Mouse (Mus musculus) midbrain, embryonic 11.5 days (tissue): ENCODE measurements around the gene Metap2. TPM values are rescaled to one million over a fixed set of nuclear protein-coding genes. Genes with fewer than 3 reads are reported as not detected.

Source experiments
- ATAC-seq: fragments of 200-750 bp; cut with Nextera tagmentation; 2 replicates; pipeline ENCODE4 v1.8.0; 2017; ENCODE audit warnings: moderate TSS enrichment, moderate library complexity; ENCODE audit not compliant: low FRiP score
- DNase-seq: peaks from one replicate; pipeline ENCODE4 v3.0.0; 2015; ENCODE audit warnings: low spot score; ENCODE audit errors: missing footprints
- H3K27ac ChIP-seq: fragments of 300-500 bp; sonication (generic); 2 replicates; pipeline ENCODE4 v1.5.1; 2014; ENCODE audit warnings: low read depth, low read length
- H3K27me3 ChIP-seq: fragments of 300-500 bp; sonication (generic); 2 replicates; pipeline ENCODE4 v1.6.1; 2014; ENCODE audit warnings: mild to moderate bottlenecking, low read length, moderate library complexity, mixed read lengths; ENCODE audit not compliant: control insufficient read depth, insufficient read depth
- H3K36me3 ChIP-seq: fragments of 300-500 bp; sonication (generic); 2 replicates; pipeline ENCODE4 v1.6.1; 2014; ENCODE audit warnings: mild to moderate bottlenecking, low read length, moderate library complexity, mixed read lengths; ENCODE audit not compliant: control insufficient read depth, insufficient read depth
- H3K4me1 ChIP-seq: fragments of 300-500 bp; sonication (generic); 2 replicates; pipeline ENCODE4 v1.6.1; 2014; ENCODE audit warnings: low read length; ENCODE audit not compliant: control insufficient read depth, insufficient read depth
- H3K4me2 ChIP-seq: fragments of 300-500 bp; sonication (generic); 2 replicates; pipeline ENCODE4 v1.6.1; 2014; ENCODE audit warnings: mild to moderate bottlenecking, moderate library complexity
- H3K4me3 ChIP-seq: fragments of 300-500 bp; sonication (generic); 2 replicates; pipeline ENCODE4 v1.5.1; 2014; ENCODE audit warnings: low read depth, low read length
- H3K9ac ChIP-seq: fragments of 300-500 bp; sonication (generic); 2 replicates; pipeline ENCODE4 v1.6.1; 2014; ENCODE audit warnings: low read length
- H3K9me3 ChIP-seq: fragments of 300-500 bp; sonication (generic); 2 replicates; pipeline ENCODE4 v1.6.1; 2016; ENCODE audit warnings: low read length; ENCODE audit not compliant: control insufficient read depth
- WGBS: fragments of 180-500 bp; shearing (Covaris S2); extraction: QIAGEN DNeasy Blood & Tissue Kit; methylation state at CpG from one replicate; pipeline ENCODE4 v1.1.7; 2014; 5-methylcytosine and 5-hydroxymethylcytosine counted together
- polyA plus RNA-seq: library from polyadenylated mRNA; unstranded; fragments of >200 nt; fragmentation: Nextera tagmentation; extraction: Ambion mirVana; gene quantifications from 2 replicates; pipeline ENCODE4 v1.2.1, GENCODE M21; 2014

Metap2 gene
- polyA plus RNA-seq = 243 and 247 TPM in 2 replicates

DNA sequence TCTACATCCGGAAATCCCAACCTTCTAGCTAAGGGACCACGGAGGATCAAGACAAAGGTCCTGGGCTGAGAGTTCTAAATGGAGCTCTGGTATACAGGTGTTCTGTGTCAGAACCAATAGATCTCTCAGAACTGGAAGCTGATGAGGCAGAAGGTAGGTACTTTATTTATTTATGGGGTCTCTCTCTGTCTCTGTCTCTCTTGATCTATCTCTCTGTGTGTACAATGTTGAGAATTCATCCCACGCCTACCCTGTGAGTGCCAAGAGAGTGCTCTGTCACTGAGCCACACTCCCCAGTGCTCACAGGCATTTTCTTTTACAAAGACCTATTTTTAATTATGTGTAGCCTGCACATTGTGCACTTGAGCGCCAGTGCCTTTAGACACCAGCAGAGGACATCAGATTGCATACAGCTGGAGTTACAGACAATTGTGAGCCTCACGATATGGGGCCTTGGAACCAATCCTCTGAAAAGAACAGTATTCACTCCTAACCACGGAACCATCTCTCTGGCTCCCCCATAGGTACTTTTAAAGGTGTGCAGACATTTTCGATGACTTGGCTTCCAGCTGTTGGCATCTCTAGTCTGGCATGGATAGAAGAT lies at the start of gene Metap2:
Metap2 (minus strand) TSS at position 51 of the 604 bp plus-strand sequence.
- no peaks in the 10 kb centered on the region for H3K27me3 ChIP-seq
- H3K4me3 ChIP-seq = no peak within 1 kb of the TSS
- H3K36me3 ChIP-seq = no peaks in the 10 kb centered on the region
- H3K4me2 ChIP-seq = no peak within 1 kb of the TSS
- H3K27ac ChIP-seq = no peak within 1 kb of the TSS
- no peak within 1 kb of the TSS for H3K9ac ChIP-seq
- no peaks in the 10 kb centered on the region for H3K4me1 ChIP-seq
- no peaks in the 10 kb centered on the region for H3K9me3 ChIP-seq
- 71% methylated on average over 7 of the region's 7 CpGs for WGBS
- ATAC-seq (no peak), DNase-seq (no peak)

DNA sequence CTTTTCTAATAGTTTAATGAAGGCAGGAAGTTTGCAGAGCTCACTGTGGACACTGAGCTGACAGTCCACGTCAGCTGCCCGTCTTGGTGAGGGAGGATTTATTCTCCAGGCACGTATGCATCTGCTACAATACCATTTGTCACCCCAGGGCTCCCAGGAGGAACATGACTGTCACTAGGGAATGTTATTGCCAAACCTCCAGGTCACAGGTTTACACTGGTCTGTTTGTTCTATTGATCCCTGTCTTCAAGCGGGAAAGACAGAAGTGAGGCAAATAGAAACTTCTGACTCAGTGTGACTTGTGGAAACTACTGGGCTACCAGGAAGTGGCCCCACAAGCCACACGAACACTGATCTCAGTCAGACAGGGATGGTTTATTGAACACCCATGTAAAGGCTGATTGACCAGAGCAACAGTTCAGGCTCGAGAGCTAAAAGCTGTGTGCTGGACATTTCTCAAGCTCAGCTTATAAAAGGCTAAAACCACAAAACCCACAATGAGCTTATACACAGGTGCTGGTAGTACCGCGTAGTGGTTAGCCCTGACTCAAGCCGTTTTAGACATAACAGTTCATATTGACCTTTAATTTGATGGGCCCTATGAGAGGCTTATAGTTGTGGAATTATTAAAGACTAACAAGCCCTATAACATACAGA lies 49.1 kb upstream of the Metap2 start:
- ATAC-seq (no peak), DNase-seq (no peak)
- H3K9ac ChIP-seq = no peak overlapping the region
- no peak overlapping the region for H3K27ac ChIP-seq
- no peaks in the 10 kb centered on the region for H3K27me3 ChIP-seq
- H3K4me1 ChIP-seq = no peaks in the 10 kb centered on the region
- no peaks in the 10 kb centered on the region for H3K9me3 ChIP-seq
- H3K4me3 ChIP-seq = no peak overlapping the region
- no peaks in the 10 kb centered on the region for H3K36me3 ChIP-seq
- H3K4me2 ChIP-seq = no peak overlapping the region
- WGBS = 79% methylated on average over 9 of the region's 9 CpGs

DNA sequence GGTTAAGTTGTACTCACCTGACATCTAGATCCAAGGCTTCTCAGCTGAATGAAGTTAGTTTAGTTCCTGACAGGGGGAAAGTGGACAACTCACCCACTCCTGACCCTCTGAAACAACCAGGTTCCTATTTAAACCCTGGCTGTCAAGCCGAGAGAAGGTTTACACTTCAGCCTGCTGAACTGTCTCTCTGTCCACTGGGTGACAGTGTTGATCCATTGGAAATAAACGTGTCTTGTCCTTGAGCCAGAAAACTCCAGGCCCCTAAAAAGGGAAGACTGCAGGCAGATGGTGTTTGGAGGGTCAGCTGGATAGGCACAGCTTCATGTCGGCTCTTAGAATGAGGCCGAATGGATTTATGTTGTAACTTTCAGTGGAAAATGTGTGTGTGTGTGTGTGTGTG lies 48.5 kb upstream of the Metap2 start:
- Histone ChIP-seq H3K36me3 (no peaks in the 10 kb centered on the region), H3K4me3 (no peak overlapping the region), H3K27me3 (no peaks in the 10 kb centered on the region), H3K9ac (no peak overlapping the region), H3K4me1 (no peaks in the 10 kb centered on the region), H3K27ac (no peak overlapping the region), H3K9me3 (no peaks in the 10 kb centered on the region), H3K4me2 (no peak overlapping the region)
- 43% methylated on average over 4 of the region's 4 CpGs for WGBS
- ATAC-seq = no peak
- DNase-seq = no peak

DNA sequence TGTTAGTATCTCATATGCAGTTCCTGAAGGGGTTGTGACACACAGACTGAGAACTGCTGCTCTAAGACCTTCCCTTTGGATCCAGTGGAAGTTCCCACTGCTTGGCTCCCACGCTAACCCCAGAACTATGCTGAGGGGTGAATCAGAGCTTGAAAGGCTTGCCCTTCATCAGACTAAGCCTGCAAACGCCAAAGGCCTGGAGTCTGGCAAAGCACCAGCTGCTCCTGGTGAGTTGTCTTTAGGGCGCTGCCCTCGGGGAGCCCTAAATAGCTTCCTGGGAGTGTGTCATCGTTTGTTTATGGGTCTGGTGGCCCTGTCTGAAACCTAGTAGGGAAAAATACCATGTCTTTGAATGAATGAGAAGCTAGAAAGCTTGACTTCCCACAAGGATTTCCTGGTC lies 47.3 kb upstream of the Metap2 start:
- 64% methylated on average over 5 of the region's 5 CpGs for WGBS
- H3K4me1 ChIP-seq = no peaks in the 10 kb centered on the region

DNA sequence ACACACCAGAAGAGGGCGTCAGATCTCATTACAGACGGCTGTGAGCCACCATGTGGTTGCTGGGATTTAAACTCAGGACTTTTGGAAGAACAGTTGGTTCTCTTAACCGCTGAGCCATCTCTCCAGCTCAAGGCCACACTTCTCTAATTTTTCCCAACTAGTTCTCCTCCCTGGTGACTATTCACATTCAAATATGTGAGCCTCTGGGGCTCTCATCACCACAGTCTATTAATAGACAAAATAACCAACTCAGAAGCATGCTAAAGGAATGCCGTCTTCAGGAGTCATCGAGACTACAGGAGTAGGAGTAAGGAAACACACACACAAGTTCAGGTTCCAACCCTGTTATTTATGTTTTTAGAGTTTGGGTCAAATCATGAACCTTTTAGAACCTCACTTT lies 43.4 kb upstream of the Metap2 start:
- no peak overlapping the region for H3K4me2 ChIP-seq
- 82% methylated on average over 5 of the region's 5 CpGs for WGBS
- H3K36me3 ChIP-seq = no peaks in the 10 kb centered on the region
- no peaks in the 10 kb centered on the region for H3K9me3 ChIP-seq
- no peak for ATAC-seq
- no peak overlapping the region for H3K4me3 ChIP-seq
- H3K9ac ChIP-seq = no peak overlapping the region
- no peak overlapping the region for H3K27ac ChIP-seq
- DNase-seq = no peak
- H3K27me3 ChIP-seq = no peaks in the 10 kb centered on the region
- H3K4me1 ChIP-seq = no peaks in the 10 kb centered on the region

More for the DNA sequence above, 47.3 kb upstream of the Metap2 start:
- DNase-seq (no peak), ATAC-seq (no peak)
- Histone ChIP-seq H3K9me3 (no peaks in the 10 kb centered on the region), H3K36me3 (no peaks in the 10 kb centered on the region), H3K27ac (no peak overlapping the region), H3K27me3 (no peaks in the 10 kb centered on the region), H3K4me3 (no peak overlapping the region), H3K9ac (no peak overlapping the region), H3K4me2 (no peak overlapping the region)

DNA sequence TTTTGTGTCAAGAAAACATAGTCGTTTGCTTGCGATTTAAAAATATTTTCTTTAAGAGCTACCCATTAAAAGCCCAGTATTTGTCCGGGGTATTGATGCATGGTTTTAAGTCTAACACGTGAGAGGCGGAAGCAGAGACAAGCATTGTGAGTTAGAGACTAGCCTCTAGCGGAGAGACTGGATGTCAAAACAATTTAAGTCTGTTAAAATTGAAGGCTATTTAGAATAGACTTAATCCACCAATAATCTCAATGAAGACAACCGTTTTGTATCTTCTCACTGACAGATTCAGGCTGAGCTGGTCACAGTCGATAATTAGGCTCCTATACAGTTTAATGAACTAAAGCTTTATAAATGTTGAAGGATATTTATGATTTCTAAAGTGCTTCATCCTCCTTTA lies 42.8 kb upstream of the Metap2 start:
- no peaks in the 10 kb centered on the region for H3K36me3 ChIP-seq
- no peak overlapping the region for H3K4me3 ChIP-seq
- no peak overlapping the region for H3K9ac ChIP-seq
- H3K4me2 ChIP-seq = no peak overlapping the region
- WGBS = 61% methylated on average over 8 of the region's 8 CpGs
- no peaks in the 10 kb centered on the region for H3K9me3 ChIP-seq
- DNase-seq (no peak), ATAC-seq (no peak)
- H3K4me1 ChIP-seq = no peaks in the 10 kb centered on the region
- no peak overlapping the region for H3K27ac ChIP-seq
- H3K27me3 ChIP-seq = no peaks in the 10 kb centered on the region

DNA sequence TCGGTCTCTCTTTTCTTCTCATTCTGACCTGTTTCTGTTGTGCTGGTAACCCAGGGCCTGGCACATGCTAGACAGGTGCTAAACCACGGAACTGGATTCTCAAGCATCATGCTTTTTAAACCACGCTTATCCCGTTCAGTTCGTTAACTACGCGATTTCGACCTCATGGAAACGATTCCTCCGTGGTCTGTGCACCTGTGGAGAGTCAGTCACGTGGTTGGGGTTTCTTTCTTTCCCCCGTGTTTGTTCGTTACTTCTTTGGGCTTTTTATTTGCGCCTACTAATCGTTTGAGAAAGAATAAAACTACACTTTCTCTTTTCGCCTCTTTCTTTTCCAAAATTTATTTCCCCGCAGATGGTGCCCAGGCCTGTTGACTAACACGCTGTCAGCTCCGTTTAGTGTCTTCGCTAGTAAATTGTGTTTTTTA lies 42.0 kb upstream of the Metap2 start:
- Histone ChIP-seq H3K36me3 (no peaks in the 10 kb centered on the region), H3K27ac (no peak overlapping the region), H3K4me2 (no peak overlapping the region), H3K9ac (no peak overlapping the region), H3K27me3 (no peaks in the 10 kb centered on the region), H3K9me3 (no peaks in the 10 kb centered on the region), H3K4me1 (no peaks in the 10 kb centered on the region), H3K4me3 (no peak overlapping the region)
- no peak for ATAC-seq
- DNase-seq = no peak
- 90% methylated on average over 20 of the region's 20 CpGs for WGBS

DNA sequence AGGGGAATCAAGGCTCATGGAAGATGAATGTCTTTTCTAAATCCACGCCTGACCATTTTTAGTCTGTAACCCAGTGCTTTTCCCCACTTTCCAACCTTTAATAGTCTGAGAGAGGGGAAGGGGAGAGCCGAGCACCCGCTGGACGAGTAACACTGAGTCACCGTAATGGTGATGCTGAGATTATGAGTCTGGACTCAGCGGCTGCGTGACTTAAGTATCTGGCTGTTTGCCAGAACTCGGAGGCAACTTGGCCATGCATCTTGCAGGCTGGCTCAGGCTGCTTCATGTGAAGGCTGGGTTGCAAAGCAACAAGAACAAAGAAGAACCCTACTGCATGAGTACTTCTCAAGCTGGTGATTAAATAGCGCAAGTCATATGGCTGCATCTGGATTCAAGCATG lies 37.1 kb upstream of the Metap2 start:
- Histone ChIP-seq H3K4me2 (no peak overlapping the region), H3K9me3 (no peaks in the 10 kb centered on the region), H3K4me3 (no peak overlapping the region), H3K9ac (no peak overlapping the region), H3K36me3 (no peaks in the 10 kb centered on the region), H3K27ac (no peak overlapping the region), H3K4me1 (no peaks in the 10 kb centered on the region), H3K27me3 (no peaks in the 10 kb centered on the region)
- DNase-seq (no peak), ATAC-seq (no peak)
- 88% methylated on average over 9 of the region's 9 CpGs for WGBS

GRCm38 (mm10) chr10:93932861-93933260 lies 36.0 kb upstream of the Metap2 start:
- H3K4me3 ChIP-seq = no peak overlapping the region
- H3K9me3 ChIP-seq = no peaks in the 10 kb centered on the region
- no peak overlapping the region for H3K27ac ChIP-seq
- ATAC-seq = no peak
- H3K9ac ChIP-seq = no peak overlapping the region
- WGBS = 64% methylated on average over 5 of the region's 5 CpGs
- no peak overlapping the region for H3K4me2 ChIP-seq
- H3K27me3 ChIP-seq = no peaks in the 10 kb centered on the region
- H3K36me3 ChIP-seq = no peaks in the 10 kb centered on the region
- DNase-seq = no peak
- H3K4me1 ChIP-seq = no peaks in the 10 kb centered on the region
